Mouse (Mus musculus) inflammation-experienced regulatory T-cells, adult 16 weeks (primary cell): ENCODE measurements around the gene Gm38394. TPM values are rescaled to one million over a fixed set of nuclear protein-coding genes. Genes with fewer than 3 reads are reported as not detected.

Experiments used
- polyA plus RNA-seq: library from polyadenylated mRNA; unstranded; fragments of 100-300 nt; shearing (Covaris generic); gene quantifications from one replicate; pipeline ENCODE4 v1.2.1, GENCODE M21; 2017

Gene Gm38394
- polyA plus RNA-seq = 2.5 TPM

GRCm38 (mm10) chr1:133661203-133661933 is at the start of gene Gm38394:
Gene Gm38394, minus strand, starts transcription at chr1:133661318.

GRCm38 (mm10) chr1:133689897-133690296 is 28.8 kb upstream of the Gm38394 start, which contains the start of gene Lax1:
Gene Lax1, minus strand, starts transcription at chr1:133690108.

GRCm38 (mm10) chr1:133660466-133661202 is 484 bp downstream of the Gm38394 start, which contains the start of gene Zbed6:
Gene Zbed6, minus strand, starts transcription at chr1:133660885.

GRCm38 (mm10) chr1:133609771-133610502 is 51.2 kb downstream of the Gm38394 start, which contains the start of gene Snrpe:
Gene Snrpe, minus strand, starts transcription at chr1:133610291.

Other genes with a start within 250 kb of the Gm38394 start
- not detected for gene Sox13, start 236.9 kb downstream of the Gm38394 start, polyA plus RNA-seq
- 298 TPM for gene Snrpe, start 51.0 kb downstream of the Gm38394 start, polyA plus RNA-seq
- not detected for gene Zbed6, start 433 bp downstream of the Gm38394 start, polyA plus RNA-seq
- 165 TPM for gene Lax1, start 28.8 kb upstream of the Gm38394 start, polyA plus RNA-seq
- 8.8 TPM for gene Atp2b4, start 139.7 kb upstream of the Gm38394 start, polyA plus RNA-seq
- not detected for gene Optc, start 246.7 kb upstream of the Gm38394 start, polyA plus RNA-seq